Mouse (Mus musculus): Measurements from ENCODE around the gene Hesx1.

The Hesx1 gene

DNA sequence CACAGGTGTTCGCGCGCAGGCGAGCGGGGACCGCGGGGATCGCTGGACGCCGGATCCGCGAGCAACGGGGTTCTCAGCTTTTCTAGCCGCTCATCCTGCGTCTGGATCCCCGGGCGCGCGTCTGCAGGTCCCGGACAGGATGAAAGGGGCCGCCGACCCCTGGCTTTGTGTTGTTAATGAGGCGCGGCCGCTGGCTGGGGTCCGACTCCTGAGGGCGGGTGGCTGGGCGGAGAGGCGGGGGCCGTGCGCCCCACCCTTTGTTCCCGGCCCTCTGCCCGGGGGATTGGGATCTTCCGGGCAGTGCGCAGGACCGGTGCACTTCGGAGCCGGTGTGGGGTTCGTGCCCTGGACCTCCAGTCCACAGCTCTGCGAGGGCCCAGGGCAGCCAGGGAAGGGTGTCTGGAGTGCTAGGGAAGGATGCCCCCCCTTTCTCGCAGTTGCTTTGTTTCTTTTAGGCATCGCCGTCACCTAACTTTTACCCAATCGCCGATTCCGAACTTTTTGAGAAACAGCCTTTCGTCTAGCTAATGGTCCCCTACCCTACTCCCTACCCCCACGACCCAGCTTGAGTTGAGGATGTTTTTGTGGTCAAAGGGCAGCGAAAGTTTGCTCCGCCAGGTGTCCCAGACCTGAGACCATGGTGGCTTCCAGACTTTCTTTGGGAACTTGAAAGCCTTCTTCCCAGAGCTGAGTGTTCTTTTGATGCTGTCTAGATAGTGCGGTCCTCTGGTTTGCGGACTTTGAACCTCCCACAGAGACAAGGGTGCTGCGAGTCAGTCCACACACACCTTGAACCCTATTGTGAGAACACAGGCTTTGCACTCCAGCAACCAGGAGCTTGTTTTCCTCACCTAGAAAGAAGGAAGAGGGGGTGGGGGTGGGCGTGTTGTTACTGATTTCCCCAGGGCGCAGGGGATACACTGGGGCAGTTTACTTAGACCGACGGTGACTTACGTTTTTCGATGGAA, 45.3 kb downstream of the Hesx1 start:
- ChIA-PET CTCF (interaction anchor here (0.6 to 5.0 kb wide), 24 partner anchors 8 to 559 kb away, joined by 3 to 29 read pairs (median 5); no protein-coding TSS in a partner anchor), POLR2A (interaction anchor here (0.5 to 13.2 kb wide), 74 partner anchors 8 to 663 kb away, joined by 3 to 196 read pairs (median 4); partner anchors contain the start of genes Fam208a (in 2 of the 4), Hesx1 (in 2 of the 4), Pde12 (in 2 of the 4) and Appl1 (in 1 of the 4))

DNA sequence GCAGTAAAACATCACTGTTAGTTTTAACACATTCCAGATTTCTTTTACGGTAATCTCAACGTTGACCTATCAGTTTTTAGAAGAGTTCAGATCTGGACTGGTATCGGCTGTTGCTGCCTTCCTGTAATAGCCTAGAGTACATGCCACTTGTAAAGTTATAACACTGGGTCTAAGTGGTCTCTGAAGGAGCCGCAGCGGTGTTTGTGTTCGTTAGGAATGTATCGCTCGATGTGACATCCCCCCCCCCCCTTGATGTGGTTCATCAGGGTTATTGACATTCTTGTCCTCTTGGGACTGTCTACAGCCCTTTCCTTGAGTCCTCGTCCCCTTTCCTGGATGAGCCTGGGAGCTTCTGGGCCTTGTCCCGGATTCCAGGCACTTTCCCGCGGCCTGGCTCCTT, 46.2 kb downstream of the Hesx1 start:
- POLR2A ChIA-PET: interaction anchor here in 3 of 4 experiments (0.5 to 13.2 kb wide), 26 partner anchors 7 to 389 kb away, joined by 3 to 196 read pairs (median 8); partner anchors contain the start of genes Appl1 (in 1 of the 3), Fam208a (in 1 of the 3) and Pde12 (in 1 of the 3)
- CTCF ChIA-PET: interaction anchor here (0.8 to 5.0 kb wide), 7 partner anchors 9 to 56 kb away, joined by 3 to 29 read pairs (median 10); no protein-coding TSS in a partner anchor

DNA sequence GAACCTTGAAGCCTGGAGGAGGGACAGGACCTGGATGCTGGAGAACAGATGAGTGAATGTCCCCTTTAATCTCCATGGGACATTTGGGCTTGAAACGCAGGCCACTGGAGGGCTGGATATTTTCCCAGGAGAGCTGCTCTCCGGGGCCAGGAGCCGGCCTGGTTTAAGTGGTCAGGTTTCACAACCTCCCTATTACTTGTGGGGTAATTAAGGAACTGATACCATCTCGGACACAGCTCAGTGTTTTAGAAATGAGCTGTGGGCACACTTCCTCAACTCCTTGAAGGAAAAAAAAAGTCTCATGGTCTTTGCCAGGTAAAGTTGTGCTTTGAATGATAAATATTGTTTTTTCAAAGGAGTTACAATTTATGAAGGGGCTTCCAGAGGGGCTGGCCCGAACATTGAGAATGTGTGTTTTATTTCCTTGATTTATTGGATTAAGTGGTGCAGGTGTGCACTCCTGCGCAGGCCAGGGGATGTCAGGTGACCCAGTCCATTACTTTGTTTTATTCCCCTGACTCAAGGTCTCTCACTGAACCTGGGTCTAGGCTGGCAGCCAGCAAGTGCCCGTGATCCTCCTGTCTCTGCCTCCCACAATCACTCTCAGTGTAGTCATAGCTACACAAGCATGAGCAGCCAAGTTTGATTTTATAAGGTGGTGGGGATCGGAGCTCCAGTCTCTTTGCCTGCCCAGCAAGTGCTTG, 48.2 kb downstream of the Hesx1 start:
- CTCF ChIA-PET: interaction anchor here in 1 of 4 experiments (0.7 to 1.5 kb wide), 3 partner anchors 11 to 54 kb away, joined by 3 read pairs; no protein-coding TSS in a partner anchor
- POLR2A ChIA-PET: interaction anchor here in 2 of 4 experiments (0.6 to 13.2 kb wide), 14 partner anchors 8 to 72 kb away, joined by 3 to 196 read pairs (median 12); partner anchors contain the start of gene Appl1 (in 1 of the 2)

DNA sequence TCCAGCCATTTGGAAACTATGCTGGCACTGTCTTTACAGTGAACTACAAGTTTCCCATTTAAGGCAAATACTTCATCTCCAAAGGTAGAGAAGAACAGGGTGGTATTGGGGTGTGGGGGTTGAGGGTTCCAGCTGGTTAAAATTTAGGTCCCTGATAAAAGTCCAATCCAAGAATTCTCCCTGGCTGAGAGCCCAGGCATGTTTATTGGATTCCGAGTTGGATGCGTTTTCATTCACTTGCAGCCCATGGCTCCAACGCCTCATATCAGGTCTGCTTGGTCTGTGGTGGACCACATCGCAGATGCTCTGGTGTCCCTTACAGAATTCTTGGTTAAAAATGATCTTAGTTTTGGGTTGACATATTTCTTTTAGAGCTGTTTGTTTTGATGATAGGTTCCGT, 49.2 kb downstream of the Hesx1 start:
- ChIA-PET CTCF (interaction anchor here (0.7 to 2.2 kb wide), 7 partner anchors 12 to 55 kb away, joined by 3 to 14 read pairs (median 3); no protein-coding TSS in a partner anchor), POLR2A (interaction anchor here in 3 of 4 experiments (0.5 to 13.2 kb wide), 22 partner anchors 9 to 74 kb away, joined by 3 to 196 read pairs (median 7); partner anchors contain the start of gene Appl1 (in 2 of the 3))

DNA sequence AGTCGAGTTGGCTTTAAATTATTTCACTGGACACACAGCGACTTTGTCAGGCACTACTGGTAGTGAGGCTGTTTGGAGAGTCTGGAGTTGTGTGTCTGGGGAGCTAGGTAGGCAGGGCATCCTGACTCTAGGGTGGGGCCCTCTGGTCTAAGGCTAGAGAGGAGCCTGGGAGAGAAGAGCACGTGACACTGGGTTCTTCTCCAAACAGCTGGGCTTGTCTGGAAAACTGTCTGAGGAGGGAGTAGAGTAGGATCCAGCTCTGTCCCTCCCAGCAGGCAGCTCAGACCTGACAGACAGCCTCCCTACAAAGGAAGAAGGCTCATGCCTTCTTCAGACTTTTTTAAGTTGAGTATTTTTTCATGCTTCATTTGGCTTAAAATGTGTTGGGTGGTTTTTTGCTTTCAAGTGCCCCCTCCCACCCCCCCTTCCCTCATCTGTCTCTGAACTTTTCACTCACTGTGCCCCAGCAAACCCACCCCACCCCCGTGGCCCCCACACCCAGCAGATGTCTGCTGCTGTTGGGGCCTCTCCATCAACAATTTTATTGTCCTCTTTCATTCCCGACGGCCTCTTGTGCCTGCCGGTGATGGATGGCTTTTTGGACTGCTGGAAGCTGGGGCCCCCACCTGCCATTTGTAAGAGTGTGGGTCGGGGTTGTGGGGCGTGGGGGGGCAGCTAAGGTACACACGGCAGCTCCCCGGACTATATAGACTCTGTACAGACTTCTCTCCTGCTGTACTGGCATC, 50.2 kb downstream of the Hesx1 start:
- ChIA-PET CTCF (interaction anchor here (0.5 to 2.2 kb wide), 21 partner anchors 12 to 699 kb away, joined by 3 to 14 read pairs (median 4); partner anchors contain the start of gene Appl1 (in 1 of the 4)), POLR2A (interaction anchor here (0.5 to 13.2 kb wide), 37 partner anchors 9 to 518 kb away, joined by 3 to 196 read pairs (median 4); partner anchors contain the start of gene Appl1 (in 2 of the 4))

DNA sequence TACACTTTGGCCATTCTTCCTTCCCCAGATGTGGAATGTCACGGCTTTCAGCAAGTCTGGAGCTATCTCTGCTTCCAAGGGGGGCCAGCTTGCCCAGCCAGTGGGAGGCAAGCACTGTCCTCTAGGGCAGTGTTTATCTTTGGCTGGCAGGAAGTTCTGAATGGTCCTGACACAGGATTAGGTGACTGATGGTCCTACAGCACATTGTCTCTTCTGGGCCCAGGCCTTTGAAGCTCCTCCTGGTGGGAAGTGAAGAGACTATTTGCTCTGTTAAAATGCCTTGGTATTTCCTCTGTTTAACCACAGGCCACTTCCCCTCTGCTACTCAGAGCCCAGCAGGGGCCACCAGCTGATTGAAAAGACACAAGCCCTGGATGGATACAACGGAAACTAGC, 50.7 kb downstream of the Hesx1 start:
- CTCF ChIA-PET: interaction anchor here (0.6 to 2.2 kb wide), 14 partner anchors 12 to 699 kb away, joined by 3 to 14 read pairs (median 4); no protein-coding TSS in a partner anchor
- POLR2A ChIA-PET: interaction anchor here (0.5 to 13.2 kb wide), 30 partner anchors 10 to 518 kb away, joined by 3 to 196 read pairs (median 4); partner anchors contain the start of gene Appl1 (in 2 of the 4)

DNA sequence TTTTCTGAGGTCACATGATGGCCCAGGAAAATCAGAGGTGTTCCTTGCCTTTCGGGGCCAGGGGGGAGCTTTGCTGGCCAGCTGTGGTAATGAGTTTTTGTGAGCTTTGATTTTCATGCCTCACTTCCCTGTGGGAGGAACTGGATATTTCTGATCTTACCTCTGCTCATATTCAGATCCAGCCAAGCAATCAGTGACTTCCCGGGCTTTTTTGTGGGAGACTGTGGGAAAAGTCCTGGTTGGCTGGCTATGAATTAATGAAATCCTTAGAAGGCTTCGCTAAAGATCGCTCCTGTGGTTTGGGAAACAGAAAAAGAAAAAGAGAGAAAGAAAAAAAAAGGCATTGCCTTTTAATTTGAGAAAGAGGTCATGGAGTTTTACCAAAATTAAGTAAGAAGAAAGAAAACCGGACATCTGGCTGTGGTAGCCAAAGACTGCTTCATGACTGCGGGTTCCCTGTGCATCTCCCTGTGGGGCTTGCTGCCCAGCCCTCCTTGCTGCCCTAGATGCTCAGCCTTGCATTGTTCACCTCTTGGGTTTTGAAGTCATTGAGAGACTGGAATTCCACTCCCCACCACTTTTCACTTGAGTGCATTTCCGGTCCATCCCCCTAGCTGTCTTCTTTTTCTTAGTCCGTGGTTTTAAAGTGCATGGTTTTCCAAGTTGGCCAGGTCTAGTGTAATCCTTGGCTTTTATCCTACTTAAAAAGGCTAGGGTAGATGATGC, 54.2 kb downstream of the Hesx1 start:
- POLR2A ChIA-PET: interaction anchor here in 3 of 4 experiments (0.6 to 13.2 kb wide), 14 partner anchors 8 to 1629 kb away, joined by 3 to 196 read pairs (median 4); partner anchors contain the start of gene Il17rd (in 2 of the 3)
- CTCF ChIA-PET: interaction anchor here in 2 of 4 experiments (0.7 to 1.4 kb wide), 3 partner anchors 9 to 17 kb away, joined by 3 to 4 read pairs (median 4); no protein-coding TSS in a partner anchor

DNA sequence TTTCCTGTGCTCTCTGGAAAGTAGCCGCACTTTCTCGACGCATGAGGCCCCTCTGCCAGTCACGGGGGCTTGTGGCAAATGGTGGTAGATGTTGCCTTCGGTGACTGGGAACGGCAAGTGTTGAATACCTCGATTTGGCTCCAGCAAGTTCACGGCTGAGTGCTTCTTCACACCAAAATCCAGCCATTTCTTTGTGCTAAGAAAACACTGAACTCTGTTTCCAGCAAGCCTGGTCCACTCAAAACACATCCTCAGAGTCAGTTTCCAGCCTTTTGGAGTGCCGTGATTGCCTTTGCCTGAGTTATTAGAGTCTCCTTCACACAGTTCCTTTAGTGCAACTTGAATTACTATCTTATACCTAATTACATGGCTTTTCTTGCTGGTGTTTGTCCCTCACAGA, 55.8 kb downstream of the Hesx1 start:
- CTCF ChIA-PET: interaction anchor here in 1 of 4 experiments (1.2 kb wide), 1 partner anchor 46 kb away, joined by 3 read pairs; no protein-coding TSS in a partner anchor
- POLR2A ChIA-PET: interaction anchor here in 2 of 4 experiments (0.8 to 3.7 kb wide), 4 partner anchors 8 to 17 kb away, joined by 3 to 20 read pairs (median 13); partner anchors contain the start of gene Il17rd (in 1 of the 2)

DNA sequence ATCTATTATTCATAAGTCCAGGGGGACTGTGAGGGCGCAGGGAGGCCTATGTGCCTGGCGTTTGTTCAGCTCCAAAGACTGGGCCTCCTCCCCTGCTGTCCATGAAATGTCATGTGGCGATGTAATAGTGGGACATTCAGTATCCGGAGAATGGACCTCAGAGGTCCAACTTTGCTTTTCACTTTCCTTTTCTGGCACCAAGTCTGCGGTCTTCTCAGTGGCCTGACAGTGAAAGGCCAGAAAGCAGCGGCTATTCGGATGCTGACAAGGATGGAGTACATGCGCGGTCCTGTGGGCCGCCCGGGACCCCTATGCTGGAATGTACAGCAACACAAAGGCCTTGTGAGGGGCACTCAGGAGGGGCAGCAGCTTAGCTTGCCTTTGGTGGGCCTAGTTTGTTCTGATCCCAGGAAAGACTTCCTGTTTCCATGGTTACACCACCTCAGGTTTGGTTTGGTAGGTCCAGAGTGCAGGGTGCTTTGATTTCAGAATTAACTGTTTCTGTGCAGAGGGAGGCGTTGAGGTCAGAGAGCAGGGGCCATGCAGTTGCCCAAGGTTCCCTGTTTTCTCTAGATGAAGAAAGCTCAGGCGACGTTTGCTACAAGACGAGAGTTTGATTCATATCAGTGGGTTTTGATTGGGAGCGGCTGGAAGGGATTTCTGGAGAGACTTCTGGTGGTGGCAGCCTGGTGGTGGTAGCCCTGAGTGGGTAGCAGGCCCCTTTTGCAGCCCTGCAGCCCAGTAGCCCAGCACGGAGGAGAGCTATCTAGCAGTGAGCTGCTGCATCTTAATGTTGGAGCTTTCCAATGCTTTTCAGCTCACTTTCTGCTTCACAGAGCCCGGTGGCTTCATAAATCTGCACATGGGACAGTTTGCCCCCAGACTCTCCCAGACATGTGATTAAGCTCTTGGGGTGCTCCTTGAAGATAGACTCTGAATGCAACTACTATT, 56.6 kb downstream of the Hesx1 start:
- CTCF ChIA-PET: interaction anchor here (0.6 to 2.0 kb wide), 6 partner anchors 16 to 46 kb away, joined by 3 to 5 read pairs (median 4); no protein-coding TSS in a partner anchor
- POLR2A ChIA-PET: interaction anchor here (0.5 to 3.7 kb wide), 17 partner anchors 7 to 375 kb away, joined by 3 to 20 read pairs (median 5); partner anchors contain the start of gene Il17rd (in 2 of the 4)

DNA sequence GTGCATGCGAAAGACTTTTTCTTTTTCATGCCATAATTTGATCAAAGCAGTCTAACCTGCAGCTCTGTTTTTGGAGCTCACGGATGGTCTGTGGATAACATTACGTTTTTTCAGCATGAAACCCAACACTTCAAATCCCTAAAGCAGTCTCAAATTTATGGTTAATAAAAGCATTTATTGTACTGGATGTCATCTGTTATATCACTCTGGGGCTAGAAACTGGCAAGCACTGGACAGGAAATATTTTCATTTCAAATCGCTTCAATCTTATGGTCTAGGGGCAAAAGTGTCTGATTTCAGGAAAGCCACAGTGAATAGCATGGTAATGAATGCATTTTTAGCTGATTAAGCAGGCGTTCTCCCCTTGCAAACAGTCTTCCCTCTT, 57.3 kb downstream of the Hesx1 start:
- CTCF ChIA-PET: interaction anchor here (0.6 to 2.0 kb wide), 7 partner anchors 16 to 45 kb away, joined by 3 to 5 read pairs (median 3); no protein-coding TSS in a partner anchor
- POLR2A ChIA-PET: interaction anchor here (0.5 to 2.8 kb wide), 16 partner anchors 9 to 376 kb away, joined by 3 to 19 read pairs (median 5); partner anchors contain the start of gene Il17rd (in 2 of the 4)

Measured in embryonic stem cell, embryonic (primary cell).